ENCODE assay signal across 8 mouse cellular contexts in genomic region chr10:45486603-45486946, GRCm38 (mm10). TPM values are rescaled to one million over a fixed set of nuclear protein-coding genes. Genes with fewer than 3 reads are reported as not detected.
A peak's percentile ranks its signal among the peaks of the same experiment; 100 is the strongest.
DNase-seq lines count a peak whose midpoint lies in the region; ATAC-seq and TF ChIP-seq lines count a peak whose summit lies in the region.

No protein-coding gene starts in this region.

- peak overlapping the region; percentile 99 for H3K4me2 ChIP-seq in embryonic facial prominence, embryonic 14.5 days (ENCODE audit: low read depth, low read length)
- H3K4me2 ChIP-seq in hindbrain, embryonic 16.5 days (ENCODE audit: low read length), result peak overlapping the region; percentile 85
- H3K4me2 ChIP-seq in midbrain, postnatal 0 days (ENCODE audit: low read depth, low read length, poor library complexity, severe bottlenecking), result peak overlapping the region; percentile 70

- peak overlapping the region; percentile 48 for H3K9ac ChIP-seq in embryonic facial prominence, embryonic 14.5 days (ENCODE audit: low read depth, low read length)
- peak overlapping the region; percentile 88 for H3K9ac ChIP-seq in hindbrain, embryonic 16.5 days (ENCODE audit: low read depth, low read length)
- peak overlapping the region; percentile 74 for H3K9ac ChIP-seq in midbrain, postnatal 0 days (replicated peaks; ENCODE audit: low read length, poor library complexity, severe bottlenecking)

- no peaks in the 10 kb centered on the region for H3K36me3 ChIP-seq in embryonic facial prominence, embryonic 14.5 days (ENCODE audit: control insufficient read depth, insufficient read depth, low read length)
- no peaks in the 10 kb centered on the region for H3K36me3 ChIP-seq in hindbrain, embryonic 16.5 days (ENCODE audit: control insufficient read depth, insufficient read depth, low read length)
- H3K36me3 ChIP-seq in midbrain, postnatal 0 days (ENCODE audit: insufficient read depth, low read length), result no peaks in the 10 kb centered on the region

- DNase-seq in layer of hippocampus, adult 2 months (ENCODE audit: low spot score in 2 of 2), result no peak
- DNase-seq in layer of hippocampus, adult 18-20 months (ENCODE audit: low spot score in 2 of 2), result no peak
- DNase-seq in embryonic facial prominence, embryonic 14.5 days (ENCODE audit: low spot score), result no peak
- DNase-seq in midbrain, postnatal 0 days (ENCODE audit: low spot score), result no peak
- no peak for DNase-seq in ovary, adult 18-20 months (ENCODE audit: low spot score)
- no peak for DNase-seq in urinary bladder, postnatal 4 days (ENCODE audit: low spot score in 2 of 2)
- DNase-seq in B cell, adult 2 months, result no peak

- WGBS in embryonic facial prominence, embryonic 14.5 days, result 1% methylated on average over 18 of the region's 40 CpGs
- WGBS in hindbrain, embryonic 16.5 days, result under 1% methylated on average over 22 of the region's 40 CpGs
- under 1% methylated on average over 40 of the region's 40 CpGs for WGBS in midbrain, postnatal 0 days

- no peaks in the 10 kb centered on the region for H3K9me3 ChIP-seq in embryonic facial prominence, embryonic 14.5 days (ENCODE audit: control insufficient read depth, low read length)
- no peaks in the 10 kb centered on the region for H3K9me3 ChIP-seq in hindbrain, embryonic 16.5 days (ENCODE audit: control insufficient read depth, low read length)
- H3K9me3 ChIP-seq in midbrain, postnatal 0 days (ENCODE audit: low read length), result no peaks in the 10 kb centered on the region

- TF ChIP-seq CTCF in layer of hippocampus, adult 2 months (conservative IDR thresholded peaks at IDR 0.05), result no peak
- TF ChIP-seq CTCF in midbrain, postnatal 0 days (IDR thresholded peaks at IDR 0.05), result no peak

- H3K27me3 ChIP-seq in embryonic facial prominence, embryonic 14.5 days (replicated peaks; ENCODE audit: control insufficient read depth, insufficient read depth, low read length), result peaks cover 32% of the 10 kb centered on the region
- no peaks in the 10 kb centered on the region; the same call in 1 of the 2 replicates for H3K27me3 ChIP-seq in hindbrain, embryonic 16.5 days (replicated peaks; ENCODE audit: control insufficient read depth, insufficient read depth, low read length)
- H3K27me3 ChIP-seq in midbrain, postnatal 0 days (ENCODE audit: insufficient read depth, low read length), result no peaks in the 10 kb centered on the region

- H3K4me1 ChIP-seq in embryonic facial prominence, embryonic 14.5 days (ENCODE audit: control insufficient read depth, insufficient read depth, low read length), result 0 out of 2 replicates have a peak, but pooled peaks cover 9% of the 10 kb centered on the region
- H3K4me1 ChIP-seq in hindbrain, embryonic 16.5 days (ENCODE audit: control insufficient read depth, insufficient read depth, low read depth, low read length), result no peaks in the 10 kb centered on the region; the same call in 1 of the 2 replicates
- no peaks in the 10 kb centered on the region for H3K4me1 ChIP-seq in midbrain, postnatal 0 days (ENCODE audit: insufficient read depth, low read length)

- no peak for ATAC-seq in embryonic facial prominence, embryonic 14.5 days (ENCODE audit: low read depth)
- ATAC-seq in hindbrain, embryonic 16.5 days, result no peak; the same call in 1 of the 2 replicates
- ATAC-seq in midbrain, postnatal 0 days (ENCODE audit: low FRiP score), result no peak; the same call in 1 of the 2 replicates

- peak overlapping the region; percentile 44 for H3K4me3 ChIP-seq in layer of hippocampus, adult 2 months
- peak overlapping the region; percentile 68 for H3K4me3 ChIP-seq in embryonic facial prominence, embryonic 14.5 days (ENCODE audit: low read depth, low read length)
- peak overlapping the region; percentile 81 for H3K4me3 ChIP-seq in hindbrain, embryonic 16.5 days (ENCODE audit: low read length)
- H3K4me3 ChIP-seq in midbrain, postnatal 0 days (ENCODE audit: low read depth, low read length), result peak overlapping the region; percentile 72

- H3K27ac ChIP-seq in layer of hippocampus, adult 2 months, result no peak overlapping the region
- no peak overlapping the region for H3K27ac ChIP-seq in embryonic facial prominence, embryonic 14.5 days (replicated peaks; ENCODE audit: low read depth, low read length)
- H3K27ac ChIP-seq in hindbrain, embryonic 16.5 days (ENCODE audit: low read depth, low read length), result peak overlapping the region; percentile 97
- peak overlapping the region; percentile 85; the same call in 1 of the 2 replicates for H3K27ac ChIP-seq in midbrain, postnatal 0 days (ENCODE audit: low read depth, low read length)

RNA-seq across cellular contexts. Expression of gene Lin28b, which starts 0.4 kb away (rescaled TPM):
- 1 to 10 TPM; 1.1 TPM for total RNA-seq in layer of hippocampus, adult 2 months (2021)
- 1 to 10 TPM; 1.8 to 2.1 TPM for total RNA-seq in layer of hippocampus, adult 18-20 months (2021)
- polyA plus RNA-seq in embryonic facial prominence, embryonic 14.5 days (2014; fragmentation: Nextera tagmentation; extraction: Ambion mirVana), result 0.57 and 0.92 TPM in 2 replicates
- polyA plus RNA-seq in hindbrain, embryonic 16.5 days (2015; fragmentation: Nextera tagmentation; extraction: Ambion mirVana), result 6.2 and 7.0 TPM in 2 replicates
- total RNA-seq in midbrain, postnatal 0 days (2014; rRNA removed), result 9.0 and 14.6 TPM in 2 replicates
- polyA plus RNA-seq in midbrain, postnatal 0 days (2015; fragmentation: Nextera tagmentation; extraction: Ambion mirVana), result 3.7 and 4.4 TPM in 2 replicates

Comparison
In these comparisons a context has a peak if more than half of its experiments do, and no peak if none do; other contexts are left out.
1. H3K27ac ChIP-seq: peak in hindbrain, embryonic 16.5 days (single experiment) and midbrain, postnatal 0 days (single experiment); none in layer of hippocampus, adult 2 months (single experiment) and embryonic facial prominence, embryonic 14.5 days (single experiment).
2. Peak in every context shown above with its lines, with median percentiles within 50 percentile points of each other: H3K4me3 ChIP-seq, H3K4me2 ChIP-seq and H3K9ac ChIP-seq.